Mouse (Mus musculus) brain, embryonic 14.5 days (tissue): ENCODE data around the gene Spock1.

ENCODE experiments used
- CTCF ChIP-seq: fragments of 200-500 bp; IDR thresholded peaks from 2 replicates; pipeline ENCODE4 v1.5.1; 2012; ENCODE audit warnings: inconsistent platforms, mild to moderate bottlenecking, moderate library complexity, borderline replicate concordance; ENCODE audit not compliant: insufficient read depth, insufficient read length; ENCODE audit errors: extremely low read depth
- POLR2A ChIP-seq: fragments of 200-500 bp; IDR thresholded peaks from 2 replicates; pipeline ENCODE4 v1.6.1; 2012; ENCODE audit warnings: mild to moderate bottlenecking, inconsistent platforms, borderline replicate concordance; ENCODE audit not compliant: poor library complexity, insufficient read depth, insufficient read length, severe bottlenecking; ENCODE audit errors: extremely low read depth

GRCm38 (mm10) chr13:57628218-57628617, 279.9 kb downstream of the Spock1 start:
- TF ChIP-seq CTCF (no peak), POLR2A (no peak)
